Mouse (Mus musculus): ENCODE measurements around the gene Setdb1.

GRCm38 (mm10) chr3:95402741-95403140 lies 45.7 kb upstream of the Setdb1 start, which contains the start of gene 4930558C23Rik:
- TF ChIP-seq USF1 (IDR thresholded peaks at IDR 0.05; ENCODE audit: low read depth) (no peak), MYOG (IDR thresholded peaks at IDR 0.05; ENCODE audit: control insufficient read depth in 1 of 3, insufficient read depth in 1 of 3, insufficient read length in 2 of 3, low read depth in 2 of 3) (no peak), POLR2AphosphoS2 (IDR thresholded peaks at IDR 0.05; ENCODE audit: insufficient read length, low read depth) (no peak), POLR2A (IDR thresholded peaks at IDR 0.05; ENCODE audit: insufficient read length, low read depth) (no peak), E2F4 (IDR thresholded peaks at IDR 0.05; ENCODE audit: insufficient read depth) (no peak)

All from myocyte (in vitro differentiated cells).